Mouse (Mus musculus): ENCODE results near the gene Gnpat. TPM values are rescaled to one million over a fixed set of nuclear protein-coding genes. Genes with fewer than 3 reads are reported as not detected.
"Not testable (repeated sequence)": the region's sequence is repeated elsewhere in the genome, so short reads cannot be mapped to it uniquely, and the experiment has no call there.

The Gnpat gene
- polyA plus RNA-seq, 1 experiment from 2014 or later = 129 TPM

DNA sequence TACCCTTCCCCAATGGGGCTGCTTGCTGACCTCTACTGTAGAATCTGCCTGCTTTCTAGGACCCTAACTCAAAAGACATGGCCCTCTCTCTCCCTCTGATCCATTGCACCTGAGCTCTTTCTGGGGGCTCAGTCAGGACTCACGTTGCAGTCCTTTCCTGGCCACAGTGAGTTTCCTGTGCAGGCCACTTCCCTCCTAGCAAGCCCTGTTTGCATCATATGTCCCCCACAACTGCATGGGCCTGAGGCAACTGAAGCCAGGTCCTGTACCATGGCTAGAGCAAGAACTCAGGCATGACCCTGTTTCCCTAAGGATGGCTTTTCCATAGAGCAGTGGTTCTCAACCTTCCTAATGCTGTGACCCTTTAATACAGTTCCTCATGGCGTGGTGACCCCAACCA is 24.9 kb upstream of the Gnpat start:
- no peaks in the 10 kb centered on the region for H3K9me3 ChIP-seq (replicated peaks; ENCODE audit: control insufficient read depth, low read length)
- no peak overlapping the region for H3K4me2 ChIP-seq (ENCODE audit: low read depth, low read length)
- H3K36me3 ChIP-seq (ENCODE audit: control insufficient read depth, insufficient read depth) = peaks cover 40% of the 10 kb centered on the region
- 80% methylated on average over 2 of the region's 2 CpGs for WGBS
- H3K9ac ChIP-seq (ENCODE audit: low read length) = no peak overlapping the region
- ATAC-seq (replicated peaks; ENCODE audit: extremely low read depth, insufficient read depth, low FRiP score) = no peak
- H3K27me3 ChIP-seq (ENCODE audit: control insufficient read depth, insufficient read depth, low read length) = no peaks in the 10 kb centered on the region
- H3K4me3 ChIP-seq (ENCODE audit: low read length) = no peak overlapping the region
- peaks cover 12% of the 10 kb centered on the region for H3K4me1 ChIP-seq (ENCODE audit: control insufficient read depth, insufficient read depth, low read length)
- H3K27ac ChIP-seq (ENCODE audit: low read length) = no peak overlapping the region

DNA sequence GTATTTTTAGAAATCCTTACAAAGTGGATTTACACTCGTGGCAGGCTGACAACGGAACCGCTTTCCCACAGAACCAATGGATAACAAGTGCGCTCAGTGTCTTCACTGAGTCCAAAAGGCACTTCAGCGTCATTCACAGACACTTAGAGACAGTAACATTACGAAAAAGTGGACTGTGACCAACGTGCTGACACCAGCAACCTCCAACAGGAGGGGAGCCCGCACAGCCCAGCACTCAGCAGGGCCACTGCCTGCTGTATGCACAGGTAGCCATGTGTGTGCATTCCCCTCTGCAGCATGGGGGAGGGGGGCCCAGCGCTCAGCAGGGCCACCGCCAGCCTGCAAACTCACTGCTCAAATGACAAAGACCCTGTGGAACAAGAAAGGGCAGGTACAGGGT is 23.5 kb upstream of the Gnpat start:
- H3K36me3 ChIP-seq (ENCODE audit: control insufficient read depth, insufficient read depth) = peaks cover 40% of the 10 kb centered on the region

DNA sequence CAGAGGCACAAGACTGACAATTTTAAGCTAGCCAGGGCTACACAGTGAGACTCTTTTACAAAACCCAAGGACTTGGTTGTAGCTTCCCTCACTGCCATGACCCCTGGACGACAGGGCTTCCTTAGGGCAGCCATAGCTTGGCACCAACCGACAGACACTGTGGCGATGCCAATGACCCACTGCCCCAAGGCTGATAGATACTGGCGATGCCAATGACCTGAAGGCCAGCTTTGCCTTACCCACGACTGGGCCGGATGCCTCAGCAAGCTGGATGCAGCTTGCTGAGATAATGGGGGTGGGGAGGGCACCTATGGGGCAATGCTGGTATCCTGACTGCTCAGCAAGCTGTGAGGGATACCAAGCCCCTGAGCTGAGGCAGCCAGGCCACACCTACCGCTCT is 21.9 kb upstream of the Gnpat start:
- WGBS = 93% methylated on average over 7 of the region's 7 CpGs
- Histone ChIP-seq H3K9ac (ENCODE audit: low read length) (no peak overlapping the region), H3K4me1 (ENCODE audit: control insufficient read depth, insufficient read depth, low read length) (peaks cover 2% of the 10 kb centered on the region; the same call in 1 of the 2 replicates), H3K27me3 (ENCODE audit: control insufficient read depth, insufficient read depth, low read length) (no peaks in the 10 kb centered on the region), H3K9me3 (replicated peaks; ENCODE audit: control insufficient read depth, low read length) (no peaks in the 10 kb centered on the region), H3K27ac (ENCODE audit: low read length) (no peak overlapping the region), H3K4me3 (ENCODE audit: low read length) (no peak overlapping the region), H3K36me3 (ENCODE audit: control insufficient read depth, insufficient read depth) (peaks cover 40% of the 10 kb centered on the region), H3K4me2 (ENCODE audit: low read depth, low read length) (no peak overlapping the region)
- ATAC-seq (replicated peaks; ENCODE audit: extremely low read depth, insufficient read depth, low FRiP score) = no peak

More for the DNA sequence above, 23.5 kb upstream of the Gnpat start:
- H3K27me3 ChIP-seq (ENCODE audit: control insufficient read depth, insufficient read depth, low read length) = no peaks in the 10 kb centered on the region
- no peak overlapping the region for H3K9ac ChIP-seq (ENCODE audit: low read length)
- no peaks in the 10 kb centered on the region for H3K9me3 ChIP-seq (replicated peaks; ENCODE audit: control insufficient read depth, low read length)
- no peaks in the 10 kb centered on the region for H3K4me1 ChIP-seq (ENCODE audit: control insufficient read depth, insufficient read depth, low read length)
- no peak overlapping the region for H3K27ac ChIP-seq (ENCODE audit: low read length)
- no peak for ATAC-seq (replicated peaks; ENCODE audit: extremely low read depth, insufficient read depth, low FRiP score)
- no peak overlapping the region for H3K4me2 ChIP-seq (ENCODE audit: low read depth, low read length)
- whole genome bisulfite sequencing = 71% methylated on average over 10 of the region's 10 CpGs
- H3K4me3 ChIP-seq (ENCODE audit: low read length) = no peak overlapping the region

DNA sequence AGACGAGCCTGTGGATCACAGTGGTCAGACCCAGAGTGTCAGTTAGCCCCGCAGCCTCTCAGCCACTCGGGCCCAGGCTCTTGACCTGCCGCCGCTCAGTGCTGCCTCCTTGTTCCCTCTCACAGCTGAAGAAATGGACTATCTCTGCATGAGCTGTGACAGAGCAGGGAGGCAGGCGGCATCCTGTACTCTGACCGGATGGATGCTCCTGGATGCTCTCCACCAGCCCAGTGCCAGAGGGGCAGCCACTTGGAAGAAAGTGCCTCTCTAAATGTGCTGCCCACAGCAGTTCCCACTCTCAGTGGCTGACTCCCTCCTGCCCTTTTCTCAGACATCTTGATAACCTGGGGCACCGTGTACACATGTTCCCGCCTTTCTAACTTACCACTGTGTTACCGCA is 21.1 kb upstream of the Gnpat start:
- Histone ChIP-seq H3K4me2 (ENCODE audit: low read depth, low read length) (no peak overlapping the region), H3K4me1 (ENCODE audit: control insufficient read depth, insufficient read depth, low read length) (peaks cover 2% of the 10 kb centered on the region; the same call in 1 of the 2 replicates), H3K27ac (ENCODE audit: low read length) (no peak overlapping the region), H3K27me3 (ENCODE audit: control insufficient read depth, insufficient read depth, low read length) (no peaks in the 10 kb centered on the region), H3K9ac (ENCODE audit: low read length) (no peak overlapping the region), H3K4me3 (ENCODE audit: low read length) (no peak overlapping the region), H3K36me3 (ENCODE audit: control insufficient read depth, insufficient read depth) (peaks cover 40% of the 10 kb centered on the region), H3K9me3 (replicated peaks; ENCODE audit: control insufficient read depth, low read length) (no peaks in the 10 kb centered on the region)
- ATAC-seq (replicated peaks; ENCODE audit: extremely low read depth, insufficient read depth, low FRiP score) = no peak
- WGBS = 85% methylated on average over 10 of the region's 10 CpGs

DNA sequence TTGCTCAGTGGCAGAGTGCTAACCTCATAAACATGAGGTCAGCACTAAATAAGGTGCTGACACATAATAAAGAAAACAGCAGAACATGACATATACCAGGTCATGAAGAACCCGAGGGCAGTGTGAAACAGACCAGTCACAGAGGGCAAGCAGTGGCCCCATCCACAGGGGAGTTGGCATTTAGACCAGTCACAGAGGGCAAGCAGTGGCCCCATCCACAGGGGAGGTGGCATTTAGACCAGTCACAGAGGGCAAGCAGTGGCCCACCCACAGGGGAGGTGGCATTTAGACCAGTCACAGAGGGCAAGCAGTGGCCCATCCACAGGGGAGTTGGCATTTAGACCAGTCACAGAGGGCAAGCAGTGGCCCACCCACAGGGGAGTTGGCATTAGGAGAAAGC is 19.9 kb upstream of the Gnpat start:
- not testable (repeated sequence) for H3K27me3 ChIP-seq (ENCODE audit: control insufficient read depth, insufficient read depth, low read length); H3K4me2 ChIP-seq (ENCODE audit: low read depth, low read length); H3K4me1 ChIP-seq (ENCODE audit: control insufficient read depth, insufficient read depth, low read length); ATAC-seq (replicated peaks; ENCODE audit: extremely low read depth, insufficient read depth, low FRiP score); H3K9me3 ChIP-seq (replicated peaks; ENCODE audit: control insufficient read depth, low read length); H3K4me3 ChIP-seq (ENCODE audit: low read length); H3K27ac ChIP-seq (ENCODE audit: low read length); H3K9ac ChIP-seq (ENCODE audit: low read length)
- H3K36me3 ChIP-seq (ENCODE audit: control insufficient read depth, insufficient read depth) = peaks cover 38% of the 10 kb centered on the region
- WGBS = 48% methylated on average over 1 of the region's 1 CpGs

DNA sequence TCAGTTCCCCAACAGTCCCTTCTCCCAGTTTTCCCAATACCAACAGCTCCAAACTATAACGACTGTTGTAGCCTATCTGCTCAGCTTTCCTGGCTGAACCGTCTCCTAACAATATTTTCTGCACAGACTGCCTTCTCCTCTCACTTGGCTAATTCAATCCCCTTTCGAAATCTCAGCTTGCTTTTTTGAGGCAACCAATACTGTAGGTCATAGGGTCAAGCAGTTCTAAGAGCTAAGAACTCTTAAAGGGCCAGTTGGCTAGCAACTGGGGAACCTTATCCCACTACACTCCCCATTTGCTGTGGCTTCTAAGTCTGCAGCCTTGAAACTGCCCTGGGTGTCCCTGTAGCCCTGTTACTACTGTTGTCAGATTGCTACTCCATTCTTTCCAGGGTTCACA is 17.7 kb upstream of the Gnpat start:
- H3K4me2 ChIP-seq (ENCODE audit: low read depth, low read length) = no peak overlapping the region
- ATAC-seq (replicated peaks; ENCODE audit: extremely low read depth, insufficient read depth, low FRiP score) = no peak
- 69% methylated on average over 3 of the region's 3 CpGs for WGBS
- no peak overlapping the region for H3K9ac ChIP-seq (ENCODE audit: low read length)
- H3K4me3 ChIP-seq (ENCODE audit: low read length) = no peak overlapping the region
- peaks cover 17% of the 10 kb centered on the region for H3K36me3 ChIP-seq (ENCODE audit: control insufficient read depth, insufficient read depth)
- peaks cover 2% of the 10 kb centered on the region; the same call in 1 of the 2 replicates for H3K4me1 ChIP-seq (ENCODE audit: control insufficient read depth, insufficient read depth, low read length)
- no peaks in the 10 kb centered on the region for H3K9me3 ChIP-seq (replicated peaks; ENCODE audit: control insufficient read depth, low read length)
- no peak overlapping the region for H3K27ac ChIP-seq (ENCODE audit: low read length)
- H3K27me3 ChIP-seq (ENCODE audit: control insufficient read depth, insufficient read depth, low read length) = no peaks in the 10 kb centered on the region

DNA sequence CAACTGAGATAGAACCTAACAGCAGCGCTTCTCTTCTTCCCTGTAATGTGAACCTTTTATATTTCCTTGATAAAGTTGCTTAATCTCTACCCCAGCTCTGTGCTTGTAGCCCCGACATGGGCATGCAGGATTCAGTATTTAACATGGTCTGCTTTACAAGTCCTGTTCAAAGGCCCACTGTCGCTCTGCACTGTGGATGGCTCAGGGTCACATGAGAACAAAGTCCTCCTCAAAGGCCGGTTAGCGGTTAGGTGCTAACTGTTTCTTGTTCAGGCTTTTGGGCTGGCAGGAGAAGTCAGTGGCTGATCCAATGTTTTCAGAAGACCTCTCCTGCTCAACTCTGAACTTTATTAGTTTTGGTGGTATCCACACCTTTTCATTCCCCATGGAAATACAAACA is 17.3 kb upstream of the Gnpat start:
- no peak overlapping the region for H3K4me2 ChIP-seq (ENCODE audit: low read depth, low read length)
- no peak overlapping the region for H3K4me3 ChIP-seq (ENCODE audit: low read length)
- peaks cover 2% of the 10 kb centered on the region; the same call in 1 of the 2 replicates for H3K4me1 ChIP-seq (ENCODE audit: control insufficient read depth, insufficient read depth, low read length)
- 75% methylated on average over 5 of the region's 5 CpGs for WGBS
- H3K27me3 ChIP-seq (ENCODE audit: control insufficient read depth, insufficient read depth, low read length) = no peaks in the 10 kb centered on the region
- no peak for ATAC-seq (replicated peaks; ENCODE audit: extremely low read depth, insufficient read depth, low FRiP score)
- no peak overlapping the region for H3K9ac ChIP-seq (ENCODE audit: low read length)
- no peak overlapping the region for H3K27ac ChIP-seq (ENCODE audit: low read length)
- H3K36me3 ChIP-seq (ENCODE audit: control insufficient read depth, insufficient read depth) = peaks cover 12% of the 10 kb centered on the region
- H3K9me3 ChIP-seq (replicated peaks; ENCODE audit: control insufficient read depth, low read length) = no peaks in the 10 kb centered on the region

DNA sequence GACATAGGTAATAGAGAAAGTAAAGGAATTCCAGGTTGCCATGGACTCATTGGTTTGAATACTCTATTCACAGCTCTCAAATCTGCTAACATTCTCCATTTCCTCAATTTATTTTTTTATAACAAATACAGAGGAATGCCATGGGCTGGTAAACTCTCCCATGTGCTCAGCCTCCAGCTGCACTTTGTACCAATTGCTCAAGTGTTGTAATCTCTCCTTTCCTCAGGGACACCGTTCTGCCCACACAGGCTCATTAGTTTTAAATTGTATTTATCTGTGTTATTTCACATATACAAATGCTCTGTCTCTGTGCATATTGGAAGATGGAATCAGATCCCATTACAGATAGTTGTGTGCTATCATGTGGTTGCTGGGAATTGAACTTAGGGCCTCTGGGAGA is 9.3 kb upstream of the Gnpat start:
- no peak overlapping the region for H3K4me3 ChIP-seq (ENCODE audit: low read length)
- H3K36me3 ChIP-seq (ENCODE audit: control insufficient read depth, insufficient read depth) = peaks cover 56% of the 10 kb centered on the region
- H3K27me3 ChIP-seq (ENCODE audit: control insufficient read depth, insufficient read depth, low read length) = no peaks in the 10 kb centered on the region
- 93% methylated on average over 1 of the region's 1 CpGs for WGBS
- peaks cover 10% of the 10 kb centered on the region for H3K9me3 ChIP-seq (replicated peaks; ENCODE audit: control insufficient read depth, low read length)
- no peak overlapping the region for H3K4me2 ChIP-seq (ENCODE audit: low read depth, low read length)
- H3K9ac ChIP-seq (ENCODE audit: low read length) = no peak overlapping the region
- no peak overlapping the region for H3K27ac ChIP-seq (ENCODE audit: low read length)
- no peak for ATAC-seq (replicated peaks; ENCODE audit: extremely low read depth, insufficient read depth, low FRiP score)
- no peaks in the 10 kb centered on the region for H3K4me1 ChIP-seq (ENCODE audit: control insufficient read depth, insufficient read depth, low read length)

DNA sequence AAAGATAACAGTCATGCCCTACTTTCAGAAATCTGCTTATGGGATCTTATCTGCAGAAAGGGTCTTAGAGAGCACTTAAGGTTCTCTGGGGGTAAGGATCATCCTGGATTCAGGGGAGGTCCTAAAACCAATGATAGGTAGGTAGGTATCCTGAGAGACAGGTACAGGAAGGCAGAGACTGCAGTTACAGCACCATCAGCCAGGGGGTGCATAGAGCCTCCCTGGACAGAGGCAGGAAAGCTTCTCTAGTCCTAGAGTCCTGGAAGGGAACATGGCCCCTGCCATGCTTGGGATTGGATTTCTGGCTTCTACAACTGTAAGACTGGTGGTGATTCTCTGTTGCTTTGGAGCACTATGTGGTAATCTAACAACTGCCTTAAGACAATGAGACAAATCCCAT is 3.4 kb upstream of the Gnpat start:
- Histone ChIP-seq H3K4me1 (ENCODE audit: control insufficient read depth, insufficient read depth, low read length) (peaks cover 34% of the 10 kb centered on the region), H3K36me3 (ENCODE audit: control insufficient read depth, insufficient read depth) (peaks cover 54% of the 10 kb centered on the region), H3K9me3 (replicated peaks; ENCODE audit: control insufficient read depth, low read length) (peaks cover 3% of the 10 kb centered on the region), H3K4me2 (ENCODE audit: low read depth, low read length) (no peak overlapping the region), H3K9ac (ENCODE audit: low read length) (0 out of 2 replicates have a peak overlapping the region, but pooled peaks have one; percentile 9), H3K27me3 (ENCODE audit: control insufficient read depth, insufficient read depth, low read length) (no peaks in the 10 kb centered on the region), H3K4me3 (ENCODE audit: low read length) (no peak overlapping the region), H3K27ac (ENCODE audit: low read length) (peak overlapping the region; percentile 96)
- no peak for ATAC-seq (replicated peaks; ENCODE audit: extremely low read depth, insufficient read depth, low FRiP score)

DNA sequence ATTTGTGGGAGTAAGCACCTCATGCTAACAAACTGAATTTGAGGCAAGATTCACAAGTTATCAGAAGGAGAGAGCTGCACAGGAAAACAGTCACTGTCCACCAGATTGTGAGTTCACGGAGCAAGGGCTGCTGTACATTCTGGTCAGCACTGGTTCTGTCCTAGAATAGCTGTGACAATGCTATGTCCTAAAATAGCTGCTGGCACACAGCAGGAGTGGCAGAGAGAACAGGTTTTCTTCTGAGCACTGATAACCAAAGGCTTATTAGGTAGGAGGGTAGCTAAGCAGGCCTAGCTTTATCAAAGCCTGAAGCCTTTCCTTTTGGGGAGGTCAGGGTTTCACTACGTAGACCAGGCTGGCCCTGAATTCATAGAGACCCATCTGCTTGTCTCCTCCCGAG is 2.6 kb upstream of the Gnpat start:
- peak overlapping the region; percentile 96 for H3K27ac ChIP-seq (ENCODE audit: low read length)
- H3K36me3 ChIP-seq (ENCODE audit: control insufficient read depth, insufficient read depth) = peaks cover 47% of the 10 kb centered on the region
- WGBS = 55% methylated on average over 3 of the region's 3 CpGs
- no peaks in the 10 kb centered on the region for H3K27me3 ChIP-seq (ENCODE audit: control insufficient read depth, insufficient read depth, low read length)
- H3K4me3 ChIP-seq (ENCODE audit: low read length) = no peak overlapping the region
- no peak overlapping the region; the same call in 1 of the 2 replicates for H3K9ac ChIP-seq (ENCODE audit: low read length)
- peak overlapping the region; percentile 41 for H3K4me2 ChIP-seq (ENCODE audit: low read depth, low read length)
- peaks cover 38% of the 10 kb centered on the region for H3K4me1 ChIP-seq (ENCODE audit: control insufficient read depth, insufficient read depth, low read length)
- peaks cover 3% of the 10 kb centered on the region for H3K9me3 ChIP-seq (replicated peaks; ENCODE audit: control insufficient read depth, low read length)
- peak; percentile 66 for ATAC-seq (replicated peaks; ENCODE audit: extremely low read depth, insufficient read depth, low FRiP score)
